Mouse (Mus musculus): Measurements from ENCODE around the gene Pax5. TPM values are rescaled to one million over a fixed set of nuclear protein-coding genes. Genes with fewer than 3 reads are reported as not detected.

The Pax5 gene
- polyA plus RNA-seq, 1 experiment from 2014 or later, result not detected

DNA sequence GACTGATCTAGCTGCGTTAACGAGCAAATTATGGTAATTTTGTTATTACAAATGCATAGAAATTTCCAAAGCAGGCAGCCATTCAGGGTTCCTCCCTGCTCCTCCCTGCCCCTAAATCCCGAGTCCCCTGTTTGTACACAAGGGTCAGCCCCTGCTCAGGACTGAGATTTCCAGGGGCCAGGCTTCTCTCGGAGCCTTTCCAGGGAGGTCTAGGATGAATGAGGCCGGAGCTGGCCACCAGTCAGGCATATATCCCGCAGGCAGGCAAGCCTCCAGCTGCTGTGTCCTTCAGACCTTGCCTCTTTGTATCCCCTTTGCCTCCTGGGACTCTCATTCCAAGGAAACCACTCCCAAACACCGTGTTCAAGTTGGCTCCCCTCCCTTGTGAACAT is 151.7 kb downstream of the Pax5 start:
- in situ Hi-C loops (cut with MboI; ENCODE audit: low pct_unique_long_range_greater_than_20kb), result loop anchor here (25.0 kb wide), 1 partner anchor 354 kb away; no protein-coding TSS in a partner anchor
- TF ChIP-seq CTCF (IDR thresholded peaks at IDR 0.05), result no peak
- H3K27me3 ChIP-seq, result peaks cover 30% of the 10 kb centered on the region
- ATAC-seq (no peak), DNase-seq (ENCODE audit: low read depth, low spot score) (no peak)
- ChIA-PET POLR2A (no interaction called here), CTCF (no interaction called here)

GRCm38 (mm10) chr4:44557815-44558563 is 152.3 kb downstream of the Pax5 start:
- peaks cover 26% of the 10 kb centered on the region for H3K27me3 ChIP-seq
- ATAC-seq (no peak), DNase-seq (ENCODE audit: low read depth, low spot score) (no peak)
- TF ChIP-seq CTCF (IDR thresholded peaks at IDR 0.05), result no peak
- in situ Hi-C loops (cut with MboI; ENCODE audit: low pct_unique_long_range_greater_than_20kb), result loop anchor here (25.0 kb wide), 1 partner anchor 354 kb away; no protein-coding TSS in a partner anchor
- CTCF ChIA-PET, result no interaction called here
- POLR2A ChIA-PET, result no interaction called here

DNA sequence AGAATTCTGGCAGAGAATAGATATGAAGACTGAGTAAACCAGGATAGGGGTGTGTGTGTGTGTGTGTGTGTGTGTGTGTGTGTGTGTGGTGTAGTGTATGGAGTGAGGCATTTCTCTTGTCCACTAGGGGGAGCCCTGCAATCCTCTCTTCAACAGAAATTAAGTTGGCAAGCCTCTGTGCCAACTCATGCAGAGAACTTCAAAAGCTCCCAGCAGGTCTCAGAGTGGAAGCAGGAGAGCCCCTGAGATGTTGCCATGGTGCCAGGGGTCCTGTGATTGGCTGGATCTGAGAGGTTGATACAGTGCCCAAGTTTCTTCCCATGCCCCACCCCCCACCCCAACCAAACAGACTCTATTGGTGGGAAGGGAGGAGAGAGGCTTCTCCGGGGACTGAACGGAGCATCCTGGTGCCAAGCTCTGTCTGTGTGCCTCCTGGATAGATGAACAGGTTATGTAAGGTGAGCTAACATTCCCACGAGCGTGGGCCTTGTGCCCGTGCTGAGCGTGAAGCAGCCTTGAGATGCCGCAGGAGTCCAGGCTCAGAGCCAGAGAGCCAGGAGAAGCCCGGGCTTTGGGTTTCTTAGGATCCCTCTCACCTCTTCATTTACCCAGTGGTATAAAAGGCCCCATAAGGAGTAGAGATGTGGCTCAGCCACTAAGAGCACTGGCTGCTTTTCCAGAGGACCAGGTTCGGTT is 153.6 kb downstream of the Pax5 start:
- H3K27me3 ChIP-seq, result peaks cover 19% of the 10 kb centered on the region
- ATAC-seq (no peak), DNase-seq (ENCODE audit: low read depth, low spot score) (no peak)
- TF ChIP-seq CTCF (IDR thresholded peaks at IDR 0.05), result no peak
- CTCF ChIA-PET, result no interaction called here
- in situ Hi-C loops (cut with MboI; ENCODE audit: low pct_unique_long_range_greater_than_20kb), result loop anchor here (25.0 kb wide), 1 partner anchor 356 kb away; no protein-coding TSS in a partner anchor
- POLR2A ChIA-PET, result no interaction called here

GRCm38 (mm10) chr4:44555576-44555975 is 154.7 kb downstream of the Pax5 start:
- in situ Hi-C loops (cut with MboI; ENCODE audit: low pct_unique_long_range_greater_than_20kb), result loop anchor here (25.0 kb wide), 1 partner anchor 357 kb away; no protein-coding TSS in a partner anchor
- POLR2A ChIA-PET, result no interaction called here
- CTCF ChIA-PET, result no interaction called here
- DNase-seq (ENCODE audit: low read depth, low spot score) (no peak), ATAC-seq (no peak)
- H3K27me3 ChIP-seq, result peaks cover 14% of the 10 kb centered on the region
- TF ChIP-seq CTCF (IDR thresholded peaks at IDR 0.05), result no peak

- POLR2A ChIA-PET, result no interaction called here
- TF ChIP-seq CTCF (IDR thresholded peaks at IDR 0.05), result no peak
- no peak for DNase-seq (ENCODE audit: low read depth, low spot score)
- ATAC-seq, result no peak
- CTCF ChIA-PET, result no interaction called here
- in situ Hi-C loops (cut with MboI; ENCODE audit: low pct_unique_long_range_greater_than_20kb), result loop anchor here (25.0 kb wide), 1 partner anchor 361 kb away; no protein-coding TSS in a partner anchor
- peaks cover 8% of the 10 kb centered on the region for H3K27me3 ChIP-seq
These were observed 158.8 kb downstream of the Pax5 start for GRCm38 (mm10) chr4:44551470-44551869.

- in situ Hi-C loops (cut with MboI; ENCODE audit: low pct_unique_long_range_greater_than_20kb), result no loop called here
- ChIA-PET CTCF (no interaction called here), POLR2A (no interaction called here)
- no peak for DNase-seq (ENCODE audit: low read depth, low spot score)
- no peak for ATAC-seq
- peaks cover 15% of the 10 kb centered on the region for H3K27me3 ChIP-seq
- TF ChIP-seq CTCF (IDR thresholded peaks at IDR 0.05), result no peak
These were observed 161.3 kb downstream of the Pax5 start for GRCm38 (mm10) chr4:44549029-44549428.

GRCm38 (mm10) chr4:44545669-44546068 is 164.6 kb downstream of the Pax5 start:
- in situ Hi-C loops (cut with MboI; ENCODE audit: low pct_unique_long_range_greater_than_20kb), result no loop called here
- peaks cover 19% of the 10 kb centered on the region for H3K27me3 ChIP-seq

GRCm38 (mm10) chr4:44544495-44544894 is 165.8 kb downstream of the Pax5 start:
- H3K27me3 ChIP-seq, result peaks cover 19% of the 10 kb centered on the region
- in situ Hi-C loops (cut with MboI; ENCODE audit: low pct_unique_long_range_greater_than_20kb), result no loop called here
- TF ChIP-seq CTCF (IDR thresholded peaks at IDR 0.05), result no peak
- ATAC-seq (no peak), DNase-seq (ENCODE audit: low read depth, low spot score) (no peak)
- ChIA-PET CTCF (no interaction called here), POLR2A (no interaction called here)

More at GRCm38 (mm10) chr4:44545669-44546068, 164.6 kb downstream of the Pax5 start:
- ATAC-seq (no peak), DNase-seq (ENCODE audit: low read depth, low spot score) (no peak)
- ChIA-PET CTCF (no interaction called here), POLR2A (no interaction called here)
- TF ChIP-seq CTCF (IDR thresholded peaks at IDR 0.05), result no peak

- ATAC-seq, result no peak
- no peak for TF ChIP-seq CTCF (IDR thresholded peaks at IDR 0.05)
- peaks cover 19% of the 10 kb centered on the region for H3K27me3 ChIP-seq
- in situ Hi-C loops (cut with MboI; ENCODE audit: low pct_unique_long_range_greater_than_20kb), result no loop called here
- ChIA-PET CTCF (no interaction called here), POLR2A (interaction anchor here (0.7 kb wide), 1 partner anchor 23 kb away, joined by 5 read pairs; no protein-coding TSS in a partner anchor)
- DNase-seq (ENCODE audit: low read depth, low spot score), result no peak
These were observed 166.4 kb downstream of the Pax5 start for GRCm38 (mm10) chr4:44543880-44544279.

GRCm38 (mm10) chr4:44542101-44542500 is 168.2 kb downstream of the Pax5 start:
- H3K27me3 ChIP-seq, result peaks cover 23% of the 10 kb centered on the region
- DNase-seq (ENCODE audit: low read depth, low spot score), result no peak
- TF ChIP-seq CTCF (IDR thresholded peaks at IDR 0.05), result no peak
- ChIA-PET CTCF (no interaction called here), POLR2A (no interaction called here)
- no peak for ATAC-seq
- in situ Hi-C loops (cut with MboI; ENCODE audit: low pct_unique_long_range_greater_than_20kb), result no loop called here

GRCm38 (mm10) chr4:44538488-44538887 is 171.8 kb downstream of the Pax5 start:
- peaks cover 25% of the 10 kb centered on the region for H3K27me3 ChIP-seq
- ChIA-PET POLR2A (no interaction called here), CTCF (no interaction called here)
- in situ Hi-C loops (cut with MboI; ENCODE audit: low pct_unique_long_range_greater_than_20kb), result no loop called here
- no peak for TF ChIP-seq CTCF (IDR thresholded peaks at IDR 0.05)
- DNase-seq (ENCODE audit: low read depth, low spot score), result no peak
- no peak for ATAC-seq
